Mouse (Mus musculus): Measurements from ENCODE around the gene Nelfe. TPM values are rescaled to one million over a fixed set of nuclear protein-coding genes. Genes with fewer than 3 reads are reported as not detected.

Gene Nelfe
- polyA plus RNA-seq, 1 experiment from 2014 or later, result 85.8 TPM

GRCm38 (mm10) chr17:34837464-34838324 lies 12.5 kb upstream of the Nelfe start:
- Histone ChIP-seq H3K4me3 (ENCODE audit: low read depth, low read length) (peak overlapping the region; percentile 65), H3K4me2 (ENCODE audit: low read depth, low read length) (peak overlapping the region; percentile 98), H3K36me3 (ENCODE audit: control insufficient read depth, insufficient read depth, low read length) (peaks cover 67% of the 10 kb centered on the region), H3K9ac (ENCODE audit: low read depth, low read length) (peak overlapping the region; percentile 80), H3K27ac (replicated peaks; ENCODE audit: low read depth, low read length) (peak overlapping the region; percentile 84), H3K9me3 (ENCODE audit: control insufficient read depth, low read length) (no peaks in the 10 kb centered on the region), H3K27me3 (replicated peaks; ENCODE audit: control insufficient read depth, insufficient read depth, low read length) (no peaks in the 10 kb centered on the region), H3K4me1 (ENCODE audit: control insufficient read depth, insufficient read depth, low read length) (peaks cover 15% of the 10 kb centered on the region)
- ATAC-seq (ENCODE audit: low read depth), result peak; percentile 13; the same call in 1 of the 2 replicates
- no peak for DNase-seq (ENCODE audit: low spot score)
- 49% methylated on average over 33 of the region's 43 CpGs for WGBS

DNA sequence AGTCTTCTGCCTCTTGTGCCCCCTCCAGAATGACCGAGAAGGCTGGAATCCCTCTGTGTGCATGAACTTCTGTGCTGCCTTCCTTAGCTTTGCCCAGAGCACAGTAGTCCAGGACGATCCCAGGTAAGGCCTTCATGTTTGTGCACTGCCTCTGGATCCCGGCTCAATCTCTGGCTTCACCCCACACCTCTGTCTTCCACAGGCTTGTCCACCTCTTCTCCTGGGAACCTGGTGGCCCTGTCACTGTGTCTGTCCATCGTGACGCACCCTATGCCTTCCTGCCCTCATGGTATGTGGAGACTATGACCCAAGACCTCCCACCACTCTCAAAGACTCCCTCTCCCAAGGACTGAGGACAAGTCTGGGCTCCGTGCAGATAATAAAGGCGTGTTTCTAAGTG lies 11.4 kb upstream of the Nelfe start:
- no peak overlapping the region for H3K27ac ChIP-seq (replicated peaks; ENCODE audit: low read depth, low read length)
- 91% methylated on average over 7 of the region's 7 CpGs for WGBS
- peaks cover 71% of the 10 kb centered on the region for H3K36me3 ChIP-seq (ENCODE audit: control insufficient read depth, insufficient read depth, low read length)
- DNase-seq (ENCODE audit: low spot score) (no peak), ATAC-seq (ENCODE audit: low read depth) (no peak)
- H3K9me3 ChIP-seq (ENCODE audit: control insufficient read depth, low read length), result no peaks in the 10 kb centered on the region
- no peak overlapping the region for H3K9ac ChIP-seq (ENCODE audit: low read depth, low read length)
- H3K4me2 ChIP-seq (ENCODE audit: low read depth, low read length), result no peak overlapping the region
- no peaks in the 10 kb centered on the region for H3K27me3 ChIP-seq (replicated peaks; ENCODE audit: control insufficient read depth, insufficient read depth, low read length)
- no peak overlapping the region for H3K4me3 ChIP-seq (ENCODE audit: low read depth, low read length)
- H3K4me1 ChIP-seq (ENCODE audit: control insufficient read depth, insufficient read depth, low read length), result peaks cover 15% of the 10 kb centered on the region

GRCm38 (mm10) chr17:34840736-34841307 lies 9.4 kb upstream of the Nelfe start:
- no peaks in the 10 kb centered on the region for H3K9me3 ChIP-seq (ENCODE audit: control insufficient read depth, low read length)
- H3K36me3 ChIP-seq (ENCODE audit: control insufficient read depth, insufficient read depth, low read length), result peaks cover 73% of the 10 kb centered on the region
- no peak overlapping the region for H3K27ac ChIP-seq (replicated peaks; ENCODE audit: low read depth, low read length)
- WGBS, result 84% methylated on average over 6 of the region's 6 CpGs
- no peak overlapping the region for H3K4me2 ChIP-seq (ENCODE audit: low read depth, low read length)
- ATAC-seq (ENCODE audit: low read depth) (no peak), DNase-seq (ENCODE audit: low spot score) (no peak)
- no peaks in the 10 kb centered on the region for H3K27me3 ChIP-seq (replicated peaks; ENCODE audit: control insufficient read depth, insufficient read depth, low read length)
- no peak overlapping the region for H3K9ac ChIP-seq (ENCODE audit: low read depth, low read length)
- H3K4me1 ChIP-seq (ENCODE audit: control insufficient read depth, insufficient read depth, low read length), result peaks cover 13% of the 10 kb centered on the region
- H3K4me3 ChIP-seq (ENCODE audit: low read depth, low read length), result no peak overlapping the region

GRCm38 (mm10) chr17:34844884-34845283 lies 5.3 kb upstream of the Nelfe start:
- DNase-seq (ENCODE audit: low spot score) (no peak), ATAC-seq (ENCODE audit: low read depth) (no peak)
- Histone ChIP-seq H3K4me1 (ENCODE audit: control insufficient read depth, insufficient read depth, low read length) (no peaks in the 10 kb centered on the region), H3K4me3 (ENCODE audit: low read depth, low read length) (no peak overlapping the region), H3K9ac (ENCODE audit: low read depth, low read length) (no peak overlapping the region), H3K4me2 (ENCODE audit: low read depth, low read length) (no peak overlapping the region), H3K27me3 (replicated peaks; ENCODE audit: control insufficient read depth, insufficient read depth, low read length) (no peaks in the 10 kb centered on the region), H3K36me3 (ENCODE audit: control insufficient read depth, insufficient read depth, low read length) (peaks cover 80% of the 10 kb centered on the region), H3K9me3 (ENCODE audit: control insufficient read depth, low read length) (no peaks in the 10 kb centered on the region), H3K27ac (replicated peaks; ENCODE audit: low read depth, low read length) (no peak overlapping the region)
- 95% methylated on average over 11 of the region's 13 CpGs for WGBS

DNA sequence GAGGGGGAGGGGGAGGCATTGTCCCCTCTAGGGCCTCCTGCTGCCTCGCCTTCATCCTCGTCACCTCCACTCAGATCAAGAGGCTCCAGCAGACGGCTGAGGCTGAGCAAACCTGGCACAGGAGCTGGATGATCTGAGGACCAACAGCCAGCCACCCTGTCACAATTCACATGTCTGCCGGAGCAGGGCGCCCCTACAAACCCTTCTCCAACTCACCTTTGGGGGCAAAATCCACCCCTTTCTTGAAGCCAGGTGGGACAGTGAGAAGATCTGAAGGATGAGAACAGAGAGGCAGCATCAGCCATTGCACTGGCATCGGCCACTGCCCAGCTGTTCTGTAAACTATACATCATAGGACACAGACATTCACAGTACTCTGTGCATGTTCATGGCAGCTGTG lies 3.0 kb upstream of the Nelfe start:
- H3K9me3 ChIP-seq (ENCODE audit: control insufficient read depth, low read length), result no peaks in the 10 kb centered on the region
- H3K36me3 ChIP-seq (ENCODE audit: control insufficient read depth, insufficient read depth, low read length), result peaks cover 62% of the 10 kb centered on the region
- WGBS, result 88% methylated on average over 6 of the region's 6 CpGs
- H3K27ac ChIP-seq (replicated peaks; ENCODE audit: low read depth, low read length), result no peak overlapping the region
- no peak overlapping the region for H3K9ac ChIP-seq (ENCODE audit: low read depth, low read length)
- DNase-seq (ENCODE audit: low spot score), result no peak
- H3K4me2 ChIP-seq (ENCODE audit: low read depth, low read length), result no peak overlapping the region
- ATAC-seq (ENCODE audit: low read depth), result no peak
- H3K4me3 ChIP-seq (ENCODE audit: low read depth, low read length), result no peak overlapping the region
- H3K27me3 ChIP-seq (replicated peaks; ENCODE audit: control insufficient read depth, insufficient read depth, low read length), result no peaks in the 10 kb centered on the region
- peaks cover 8% of the 10 kb centered on the region for H3K4me1 ChIP-seq (ENCODE audit: control insufficient read depth, insufficient read depth, low read length)

- Histone ChIP-seq H3K4me2 (ENCODE audit: low read depth, low read length) (no peak overlapping the region), H3K27ac (replicated peaks; ENCODE audit: low read depth, low read length) (no peak overlapping the region), H3K9ac (ENCODE audit: low read depth, low read length) (0 out of 2 replicates have a peak overlapping the region, but pooled peaks have one; percentile 25), H3K4me1 (ENCODE audit: control insufficient read depth, insufficient read depth, low read length) (peaks cover 8% of the 10 kb centered on the region), H3K9me3 (ENCODE audit: control insufficient read depth, low read length) (no peaks in the 10 kb centered on the region), H3K36me3 (ENCODE audit: control insufficient read depth, insufficient read depth, low read length) (peaks cover 62% of the 10 kb centered on the region), H3K27me3 (replicated peaks; ENCODE audit: control insufficient read depth, insufficient read depth, low read length) (no peaks in the 10 kb centered on the region), H3K4me3 (ENCODE audit: low read depth, low read length) (no peak overlapping the region)
- ATAC-seq (ENCODE audit: low read depth) (no peak), DNase-seq (ENCODE audit: low spot score) (no peak)
- 91% methylated on average over 7 of the region's 7 CpGs for WGBS
Observed at GRCm38 (mm10) chr17:34847615-34848014, 2.6 kb upstream of the Nelfe start.

GRCm38 (mm10) chr17:34850517-34851125 lies 430 bp downstream of the Nelfe start:
- H3K4me3 ChIP-seq (ENCODE audit: low read depth, low read length), result peak overlapping the region; percentile 69
- WGBS, result 2% methylated on average over 25 of the region's 25 CpGs
- peaks cover 60% of the 10 kb centered on the region for H3K36me3 ChIP-seq (ENCODE audit: control insufficient read depth, insufficient read depth, low read length)
- no peaks in the 10 kb centered on the region for H3K27me3 ChIP-seq (replicated peaks; ENCODE audit: control insufficient read depth, insufficient read depth, low read length)
- H3K9me3 ChIP-seq (ENCODE audit: control insufficient read depth, low read length), result no peaks in the 10 kb centered on the region
- no peak for DNase-seq (ENCODE audit: low spot score)
- peak overlapping the region; percentile 77 for H3K9ac ChIP-seq (ENCODE audit: low read depth, low read length)
- H3K4me2 ChIP-seq (ENCODE audit: low read depth, low read length), result peak overlapping the region; percentile 68
- 0 out of 2 replicates have a peak overlapping the region, but pooled peaks have one; percentile 17 for H3K27ac ChIP-seq (replicated peaks; ENCODE audit: low read depth, low read length)
- peaks cover 8% of the 10 kb centered on the region for H3K4me1 ChIP-seq (ENCODE audit: control insufficient read depth, insufficient read depth, low read length)
- peak; percentile 13; the same call in 1 of the 2 replicates for ATAC-seq (ENCODE audit: low read depth)

- Histone ChIP-seq H3K4me2 (ENCODE audit: low read depth, low read length) (no peak overlapping the region), H3K9ac (ENCODE audit: low read depth, low read length) (no peak overlapping the region), H3K4me3 (ENCODE audit: low read depth, low read length) (no peak overlapping the region), H3K36me3 (ENCODE audit: control insufficient read depth, insufficient read depth, low read length) (peaks cover 48% of the 10 kb centered on the region), H3K9me3 (ENCODE audit: control insufficient read depth, low read length) (no peaks in the 10 kb centered on the region), H3K27ac (replicated peaks; ENCODE audit: low read depth, low read length) (no peak overlapping the region), H3K27me3 (replicated peaks; ENCODE audit: control insufficient read depth, insufficient read depth, low read length) (no peaks in the 10 kb centered on the region), H3K4me1 (ENCODE audit: control insufficient read depth, insufficient read depth, low read length) (peaks cover 8% of the 10 kb centered on the region)
- 52% methylated on average over 8 of the region's 8 CpGs for WGBS
- no peak for DNase-seq (ENCODE audit: low spot score)
- no peak for ATAC-seq (ENCODE audit: low read depth)
Observed at GRCm38 (mm10) chr17:34853511-34853910, 3.3 kb downstream of the Nelfe start.
